Mouse (Mus musculus): ENCODE data around the gene Strip2. TPM values are rescaled to one million over a fixed set of nuclear protein-coding genes. Genes with fewer than 3 reads are reported as not detected.
A peak's percentile ranks its signal among the peaks of the same experiment; 100 is the strongest.

Strip2 gene
- polyA plus RNA-seq, 1 experiment from 2014 or later = 1.7 TPM

GRCm38 (mm10) chr6:29915836-29916235 is 976 bp upstream of the Strip2 start:
- no peak for ATAC-seq
- Histone ChIP-seq H3K27ac (ENCODE audit: low read depth, low read length) (no peak overlapping the region), H3K36me3 (ENCODE audit: control insufficient read depth, insufficient read depth, low read length) (no peaks in the 10 kb centered on the region), H3K9me3 (replicated peaks; ENCODE audit: control insufficient read depth, low read length) (no peaks in the 10 kb centered on the region), H3K4me3 (ENCODE audit: low read depth, low read length) (no peak overlapping the region; the same call in 1 of the 2 replicates), H3K9ac (ENCODE audit: low read length) (no peak overlapping the region), H3K27me3 (replicated peaks; ENCODE audit: control insufficient read depth, insufficient read depth, low read length) (0 out of 2 replicates have a peak, but pooled peaks cover 6% of the 10 kb centered on the region), H3K4me2 (ENCODE audit: low read length) (peak overlapping the region; percentile 93; the same call in 1 of the 2 replicates), H3K4me1 (ENCODE audit: control insufficient read depth, insufficient read depth, low read length) (peaks cover 3% of the 10 kb centered on the region; the same call in 1 of the 2 replicates)
- WGBS = 32% methylated on average over 9 of the region's 9 CpGs
- no peak for DNase-seq (ENCODE audit: low spot score)

- H3K9me3 ChIP-seq (replicated peaks; ENCODE audit: control insufficient read depth, low read length) = no peaks in the 10 kb centered on the region
- H3K4me2 ChIP-seq (ENCODE audit: low read length) = peak overlapping the region; percentile 93
- H3K27me3 ChIP-seq (replicated peaks; ENCODE audit: control insufficient read depth, insufficient read depth, low read length) = 0 out of 2 replicates have a peak, but pooled peaks cover 6% of the 10 kb centered on the region
- H3K4me3 ChIP-seq (ENCODE audit: low read depth, low read length) = peak overlapping the region; percentile 71
- no peak overlapping the region for H3K27ac ChIP-seq (ENCODE audit: low read depth, low read length)
- peak; percentile 49 for DNase-seq (ENCODE audit: low spot score)
- under 1% methylated on average over 21 of the region's 21 CpGs for WGBS
- H3K9ac ChIP-seq (ENCODE audit: low read length) = peak overlapping the region; percentile 68
- peak; percentile 74 for ATAC-seq
- peaks cover 3% of the 10 kb centered on the region; the same call in 1 of the 2 replicates for H3K4me1 ChIP-seq (ENCODE audit: control insufficient read depth, insufficient read depth, low read length)
- H3K36me3 ChIP-seq (ENCODE audit: control insufficient read depth, insufficient read depth, low read length) = no peaks in the 10 kb centered on the region
Observed at GRCm38 (mm10) chr6:29917383-29917720, 540 bp downstream of the Strip2 start.

DNA sequence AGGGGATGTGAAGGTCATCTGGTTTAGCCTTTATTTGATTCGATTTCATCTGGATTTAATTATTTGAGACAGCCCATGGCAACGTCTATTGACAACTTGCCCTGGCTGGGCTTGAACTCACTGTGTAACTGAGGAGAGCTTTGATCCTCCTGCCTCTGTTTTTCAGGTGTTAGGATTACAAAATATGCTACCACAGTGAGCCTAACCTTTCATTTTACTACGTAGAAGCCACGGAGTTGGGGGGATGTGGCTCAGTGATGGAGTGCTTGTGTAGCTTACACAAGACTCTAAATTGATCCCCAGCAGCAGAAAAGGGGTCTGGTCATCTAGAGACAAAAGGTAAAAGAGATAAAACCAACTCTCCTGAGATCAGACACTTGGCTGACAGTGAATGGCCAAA is 1.1 kb downstream of the Strip2 start:
- no peaks in the 10 kb centered on the region for H3K36me3 ChIP-seq (ENCODE audit: control insufficient read depth, insufficient read depth, low read length)
- H3K27me3 ChIP-seq (replicated peaks; ENCODE audit: control insufficient read depth, insufficient read depth, low read length) = 0 out of 2 replicates have a peak, but pooled peaks cover 6% of the 10 kb centered on the region
- DNase-seq (ENCODE audit: low spot score) = no peak
- ATAC-seq = no peak
- H3K27ac ChIP-seq (ENCODE audit: low read depth, low read length) = no peak overlapping the region
- WGBS = 39% methylated on average over 4 of the region's 4 CpGs
- H3K4me2 ChIP-seq (ENCODE audit: low read length) = no peak overlapping the region
- no peak overlapping the region for H3K9ac ChIP-seq (ENCODE audit: low read length)
- no peak overlapping the region for H3K4me3 ChIP-seq (ENCODE audit: low read depth, low read length)
- H3K4me1 ChIP-seq (ENCODE audit: control insufficient read depth, insufficient read depth, low read length) = peaks cover 3% of the 10 kb centered on the region; the same call in 1 of the 2 replicates
- H3K9me3 ChIP-seq (replicated peaks; ENCODE audit: control insufficient read depth, low read length) = no peaks in the 10 kb centered on the region

DNA sequence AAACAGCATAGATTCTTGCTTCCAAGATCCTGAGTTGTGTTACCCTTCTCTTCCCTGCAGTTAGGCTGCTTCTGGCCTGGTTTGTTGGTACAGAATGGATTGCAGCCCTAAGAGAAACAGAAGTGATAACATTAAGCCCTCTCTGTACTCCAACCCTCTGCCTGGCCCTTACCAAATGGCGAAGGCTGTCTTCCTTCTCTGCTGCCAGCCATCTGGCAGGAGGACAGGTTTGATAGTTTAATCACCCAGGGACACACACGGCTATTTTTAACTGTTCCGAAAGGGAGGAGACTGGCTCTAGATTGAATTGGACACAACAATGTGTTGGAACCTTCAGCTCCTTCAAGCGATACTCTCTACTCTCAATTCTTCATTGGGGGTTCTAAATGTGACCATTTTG is 6.7 kb downstream of the Strip2 start:
- Histone ChIP-seq H3K9ac (ENCODE audit: low read length) (no peak overlapping the region), H3K4me2 (ENCODE audit: low read length) (no peak overlapping the region), H3K9me3 (replicated peaks; ENCODE audit: control insufficient read depth, low read length) (no peaks in the 10 kb centered on the region), H3K4me3 (ENCODE audit: low read depth, low read length) (no peak overlapping the region), H3K36me3 (ENCODE audit: control insufficient read depth, insufficient read depth, low read length) (no peaks in the 10 kb centered on the region), H3K27me3 (replicated peaks; ENCODE audit: control insufficient read depth, insufficient read depth, low read length) (0 out of 2 replicates have a peak, but pooled peaks cover under 1% of the 10 kb centered on the region), H3K4me1 (ENCODE audit: control insufficient read depth, insufficient read depth, low read length) (no peaks in the 10 kb centered on the region), H3K27ac (ENCODE audit: low read depth, low read length) (no peak overlapping the region)
- 68% methylated on average over 4 of the region's 4 CpGs for WGBS
- DNase-seq (ENCODE audit: low spot score) = no peak
- no peak for ATAC-seq

DNA sequence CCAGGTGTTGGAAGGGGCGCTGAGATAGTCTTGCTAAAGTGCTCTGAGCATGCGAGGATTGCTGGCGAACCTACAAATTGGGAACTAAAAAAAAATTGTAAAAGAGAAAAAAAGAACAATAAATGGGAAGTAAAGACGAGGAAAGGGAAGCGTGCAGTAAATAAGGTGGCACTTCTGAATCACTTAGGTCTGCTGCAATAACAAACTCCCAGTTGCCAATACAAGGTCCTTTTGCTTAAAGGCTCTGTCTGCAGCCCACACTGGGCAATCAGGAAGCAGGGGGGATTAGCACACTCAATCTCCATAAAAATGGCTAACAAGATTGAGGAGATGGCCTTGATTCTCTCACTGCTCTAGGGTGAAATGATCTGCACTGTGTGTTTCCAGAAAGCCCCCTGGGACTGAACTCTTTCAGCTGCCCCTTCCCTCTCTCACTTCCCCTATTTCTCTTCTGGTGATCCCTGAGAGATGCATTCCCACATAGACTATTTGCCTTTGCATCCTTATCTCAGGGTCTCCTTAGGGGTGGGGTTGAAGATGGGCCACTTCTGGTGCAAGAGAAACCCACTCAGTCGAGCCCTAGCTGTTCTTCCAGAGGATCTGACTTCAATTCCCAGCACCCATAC is 8.9 kb downstream of the Strip2 start:
- no peak for ATAC-seq

DNA sequence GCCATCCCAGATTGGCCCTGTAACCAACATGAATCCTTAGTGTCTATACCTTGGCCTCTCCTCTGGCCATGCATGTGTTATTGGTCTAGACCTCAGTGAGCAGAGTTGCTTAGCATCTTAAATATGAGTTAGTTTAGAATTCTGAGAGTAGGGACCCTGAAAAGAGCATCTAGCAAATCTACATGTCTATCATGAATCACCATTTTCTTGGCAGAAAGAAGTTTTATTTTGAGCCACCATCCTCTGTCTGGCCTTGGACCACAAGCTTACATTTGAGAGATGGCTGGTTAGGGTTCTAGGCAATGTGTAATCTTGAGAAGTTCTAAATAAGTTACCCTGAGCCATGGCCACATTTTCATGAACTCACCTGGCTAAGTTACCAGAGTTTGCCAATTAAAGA is 13.3 kb downstream of the Strip2 start:
- H3K4me1 ChIP-seq (ENCODE audit: control insufficient read depth, insufficient read depth, low read length) = no peaks in the 10 kb centered on the region
- DNase-seq (ENCODE audit: low spot score) (no peak), ATAC-seq (no peak)
- no peak overlapping the region for H3K4me3 ChIP-seq (ENCODE audit: low read depth, low read length)
- no peaks in the 10 kb centered on the region for H3K27me3 ChIP-seq (replicated peaks; ENCODE audit: control insufficient read depth, insufficient read depth, low read length)
- no peak overlapping the region for H3K27ac ChIP-seq (ENCODE audit: low read depth, low read length)
- H3K36me3 ChIP-seq (ENCODE audit: control insufficient read depth, insufficient read depth, low read length) = no peaks in the 10 kb centered on the region
- no peak overlapping the region for H3K4me2 ChIP-seq (ENCODE audit: low read length)
- no peaks in the 10 kb centered on the region for H3K9me3 ChIP-seq (replicated peaks; ENCODE audit: control insufficient read depth, low read length)
- H3K9ac ChIP-seq (ENCODE audit: low read length) = no peak overlapping the region

More for the DNA sequence above, 8.9 kb downstream of the Strip2 start:
- no peak overlapping the region for H3K27ac ChIP-seq (ENCODE audit: low read depth, low read length)
- no peak overlapping the region for H3K4me3 ChIP-seq (ENCODE audit: low read depth, low read length)
- no peak overlapping the region for H3K9ac ChIP-seq (ENCODE audit: low read length)
- H3K27me3 ChIP-seq (replicated peaks; ENCODE audit: control insufficient read depth, insufficient read depth, low read length) = no peaks in the 10 kb centered on the region
- 65% methylated on average over 6 of the region's 6 CpGs for WGBS
- H3K9me3 ChIP-seq (replicated peaks; ENCODE audit: control insufficient read depth, low read length) = no peaks in the 10 kb centered on the region
- no peak overlapping the region for H3K4me2 ChIP-seq (ENCODE audit: low read length)
- no peaks in the 10 kb centered on the region for H3K4me1 ChIP-seq (ENCODE audit: control insufficient read depth, insufficient read depth, low read length)
- no peak for DNase-seq (ENCODE audit: low spot score)
- no peaks in the 10 kb centered on the region for H3K36me3 ChIP-seq (ENCODE audit: control insufficient read depth, insufficient read depth, low read length)

DNA sequence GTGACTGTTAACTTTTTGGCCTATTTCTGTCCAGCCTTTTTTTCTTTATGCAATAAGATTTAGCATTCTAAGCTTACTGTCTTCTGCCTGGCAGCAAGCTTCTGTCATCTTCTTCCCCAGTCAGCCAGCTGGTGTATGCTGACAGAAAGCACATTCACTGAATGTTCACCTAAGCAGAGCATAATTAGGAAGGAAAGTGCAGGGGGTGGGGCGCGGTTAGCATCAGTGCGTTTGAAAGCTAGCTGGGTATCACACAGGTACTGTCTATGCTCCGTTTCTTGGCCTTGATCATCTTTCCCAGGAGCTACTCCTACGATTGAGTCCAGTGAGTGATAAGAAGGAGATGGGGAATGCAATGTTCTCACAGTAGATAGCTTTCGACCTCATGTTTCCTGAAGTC is 13.9 kb downstream of the Strip2 start:
- Histone ChIP-seq H3K9me3 (replicated peaks; ENCODE audit: control insufficient read depth, low read length) (no peaks in the 10 kb centered on the region), H3K27ac (ENCODE audit: low read depth, low read length) (no peak overlapping the region), H3K4me3 (ENCODE audit: low read depth, low read length) (no peak overlapping the region), H3K9ac (ENCODE audit: low read length) (no peak overlapping the region), H3K4me2 (ENCODE audit: low read length) (no peak overlapping the region), H3K27me3 (replicated peaks; ENCODE audit: control insufficient read depth, insufficient read depth, low read length) (no peaks in the 10 kb centered on the region), H3K36me3 (ENCODE audit: control insufficient read depth, insufficient read depth, low read length) (no peaks in the 10 kb centered on the region), H3K4me1 (ENCODE audit: control insufficient read depth, insufficient read depth, low read length) (no peaks in the 10 kb centered on the region)
- ATAC-seq = no peak
- WGBS = 81% methylated on average over 6 of the region's 6 CpGs
- no peak for DNase-seq (ENCODE audit: low spot score)

DNA sequence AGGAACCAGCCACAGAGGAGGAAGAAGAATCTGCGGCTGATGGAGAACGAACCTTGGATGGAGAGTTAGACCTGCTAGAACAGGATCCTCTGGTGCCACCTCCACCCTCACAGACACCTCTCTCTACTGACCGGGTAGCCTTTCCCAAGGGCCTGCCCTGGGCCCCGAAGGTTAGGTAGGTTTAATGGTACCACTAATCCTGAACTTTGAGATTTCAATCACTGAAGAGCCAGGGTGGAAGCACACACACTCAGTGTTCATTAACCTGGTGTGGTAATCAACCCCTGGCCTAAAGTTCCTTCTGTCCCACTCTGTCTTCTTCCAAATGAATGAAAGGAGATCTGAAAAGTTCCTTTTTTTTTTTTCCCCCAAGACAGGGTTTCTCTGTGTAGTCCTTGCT is 14.4 kb downstream of the Strip2 start:
- H3K4me2 ChIP-seq (ENCODE audit: low read length) = no peak overlapping the region
- DNase-seq (ENCODE audit: low spot score) (no peak), ATAC-seq (no peak)
- no peaks in the 10 kb centered on the region for H3K9me3 ChIP-seq (replicated peaks; ENCODE audit: control insufficient read depth, low read length)
- no peaks in the 10 kb centered on the region for H3K4me1 ChIP-seq (ENCODE audit: control insufficient read depth, insufficient read depth, low read length)
- no peak overlapping the region for H3K9ac ChIP-seq (ENCODE audit: low read length)
- H3K27me3 ChIP-seq (replicated peaks; ENCODE audit: control insufficient read depth, insufficient read depth, low read length) = no peaks in the 10 kb centered on the region
- 89% methylated on average over 4 of the region's 4 CpGs for WGBS
- H3K36me3 ChIP-seq (ENCODE audit: control insufficient read depth, insufficient read depth, low read length) = no peaks in the 10 kb centered on the region
- no peak overlapping the region for H3K27ac ChIP-seq (ENCODE audit: low read depth, low read length)
- H3K4me3 ChIP-seq (ENCODE audit: low read depth, low read length) = no peak overlapping the region

DNA sequence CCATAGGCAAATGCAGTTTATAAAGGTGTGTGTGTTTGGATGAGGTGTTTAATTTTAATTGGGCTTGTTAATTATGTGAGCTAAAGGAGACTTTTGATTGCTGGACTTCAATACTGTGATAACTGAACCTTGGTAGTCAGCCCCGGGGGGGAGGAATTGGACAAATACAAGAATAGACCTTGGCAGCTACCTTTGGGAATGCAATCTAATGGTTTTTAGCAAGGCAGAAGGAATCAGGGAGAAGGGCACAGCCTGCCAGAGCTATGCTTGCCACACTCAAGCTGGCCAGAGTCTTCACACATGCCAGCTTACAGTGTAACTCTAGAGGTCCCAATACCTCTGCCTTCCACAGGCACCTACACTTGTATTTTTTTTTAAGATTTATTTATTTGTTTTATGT is 18.9 kb downstream of the Strip2 start:
- ATAC-seq = no peak
- DNase-seq (ENCODE audit: low spot score) = no peak
- H3K27ac ChIP-seq (ENCODE audit: low read depth, low read length) = no peak overlapping the region
- no peaks in the 10 kb centered on the region for H3K27me3 ChIP-seq (replicated peaks; ENCODE audit: control insufficient read depth, insufficient read depth, low read length)
- no peaks in the 10 kb centered on the region for H3K9me3 ChIP-seq (replicated peaks; ENCODE audit: control insufficient read depth, low read length)
- WGBS = 52% methylated on average over 1 of the region's 1 CpGs
- no peaks in the 10 kb centered on the region for H3K36me3 ChIP-seq (ENCODE audit: control insufficient read depth, insufficient read depth, low read length)
- H3K9ac ChIP-seq (ENCODE audit: low read length) = no peak overlapping the region
- H3K4me1 ChIP-seq (ENCODE audit: control insufficient read depth, insufficient read depth, low read length) = no peaks in the 10 kb centered on the region
- no peak overlapping the region for H3K4me2 ChIP-seq (ENCODE audit: low read length)
- H3K4me3 ChIP-seq (ENCODE audit: low read depth, low read length) = no peak overlapping the region

Data from forebrain, embryonic 14.5 days (tissue).